Mouse (Mus musculus) myocyte (in vitro differentiated cells): ENCODE data around the gene Als2cr12.

Experiments
- CEBPB ChIP-seq: IDR thresholded peaks from 2 replicates; pipeline ENCODE4 v1.6.1; 2011; ENCODE audit warnings: mild to moderate bottlenecking, moderate library complexity; ENCODE audit not compliant: poor library complexity, insufficient read depth, severe bottlenecking
- E2F4 ChIP-seq: IDR thresholded peaks from one replicate; pipeline ENCODE4 v1.6.1; 2011; ENCODE audit warnings: mild to moderate bottlenecking, control low read depth, moderate library complexity; ENCODE audit not compliant: insufficient read depth
- MAX ChIP-seq: IDR thresholded peaks from one replicate; pipeline ENCODE4 v1.6.1; 2011; ENCODE audit warnings: low read depth, mild to moderate bottlenecking, control low read depth
- MYOD1 ChIP-seq, 3 experiments: IDR thresholded peaks; one replicate each; pipeline ENCODE4 v1.6.1; 2011; ENCODE audit warnings: control low read depth in 2 of 3, low read depth in 2 of 3, mild to moderate bottlenecking in 2 of 3, moderate library complexity in 1 of 3; ENCODE audit not compliant: insufficient read length in 2 of 3, control insufficient read depth in 1 of 3
- MYOG ChIP-seq, 3 experiments: IDR thresholded peaks; one replicate each; pipeline ENCODE4 v1.6.1; 2011; ENCODE audit warnings: control low read depth in 2 of 3, low read depth in 2 of 3, mild to moderate bottlenecking in 2 of 3; ENCODE audit not compliant: insufficient read length in 2 of 3, control insufficient read depth in 1 of 3, insufficient read depth in 1 of 3
- POLR2A ChIP-seq: IDR thresholded peaks from one replicate; pipeline ENCODE4 v1.6.1; 2011; ENCODE audit warnings: low read depth, mild to moderate bottlenecking, control low read depth, moderate library complexity; ENCODE audit not compliant: insufficient read length
- POLR2AphosphoS2 ChIP-seq: IDR thresholded peaks from one replicate; pipeline ENCODE4 v1.6.1; 2011; ENCODE audit warnings: low read depth, control low read depth; ENCODE audit not compliant: insufficient read length
- REST ChIP-seq: IDR thresholded peaks from one replicate; pipeline ENCODE4 v1.6.1; 2011; ENCODE audit warnings: mild to moderate bottlenecking, control low read depth, moderate library complexity; ENCODE audit not compliant: insufficient read depth, insufficient read length
- SRF ChIP-seq: IDR thresholded peaks from one replicate; pipeline ENCODE4 v1.6.1; 2011; ENCODE audit warnings: low read depth; ENCODE audit not compliant: control insufficient read depth, insufficient read length
- TCF3 ChIP-seq: IDR thresholded peaks from one replicate; pipeline ENCODE4 v1.6.1; 2011; ENCODE audit warnings: low read depth, control low read depth; ENCODE audit not compliant: insufficient read length
- USF1 ChIP-seq: IDR thresholded peaks from one replicate; pipeline ENCODE4 v1.6.1; 2011; ENCODE audit warnings: low read depth, mild to moderate bottlenecking, control low read depth, moderate library complexity

DNA sequence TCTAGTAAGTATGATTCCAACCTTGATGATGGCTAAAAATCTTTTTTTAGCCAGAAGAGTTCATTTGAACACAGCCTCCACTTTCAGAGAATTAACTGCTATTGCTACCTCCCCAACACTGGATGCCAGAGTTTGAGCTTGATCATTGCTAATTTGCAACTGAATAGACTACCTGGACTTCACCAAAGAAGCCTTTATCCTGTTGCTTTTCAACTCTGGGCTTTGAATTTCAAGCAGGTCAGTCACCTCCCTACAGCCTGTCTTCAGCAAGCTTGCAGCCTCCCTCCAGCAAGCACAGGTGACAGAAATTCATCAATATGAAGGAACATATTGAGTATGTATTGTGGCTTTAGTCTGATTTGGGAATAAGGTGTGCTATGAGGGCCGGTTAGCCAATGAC, 6.4 kb downstream of the Als2cr12 start:
- TF ChIP-seq MAX (no peak), E2F4 (no peak), MYOG (IDR thresholded peaks at IDR 0.05; ENCODE audit: control insufficient read depth in 1 of 3, insufficient read depth in 1 of 3, insufficient read length in 2 of 3, low read depth in 2 of 3) (no peak), MYOD1 (IDR thresholded peaks at IDR 0.05; ENCODE audit: control insufficient read depth in 1 of 3, insufficient read length in 2 of 3, low read depth in 2 of 3) (no peak), POLR2A (no peak), REST (no peak), TCF3 (no peak), SRF (no peak), CEBPB (no peak), USF1 (no peak), POLR2AphosphoS2 (no peak)
